Mouse (Mus musculus): ENCODE data around the gene Emp2.

DNA sequence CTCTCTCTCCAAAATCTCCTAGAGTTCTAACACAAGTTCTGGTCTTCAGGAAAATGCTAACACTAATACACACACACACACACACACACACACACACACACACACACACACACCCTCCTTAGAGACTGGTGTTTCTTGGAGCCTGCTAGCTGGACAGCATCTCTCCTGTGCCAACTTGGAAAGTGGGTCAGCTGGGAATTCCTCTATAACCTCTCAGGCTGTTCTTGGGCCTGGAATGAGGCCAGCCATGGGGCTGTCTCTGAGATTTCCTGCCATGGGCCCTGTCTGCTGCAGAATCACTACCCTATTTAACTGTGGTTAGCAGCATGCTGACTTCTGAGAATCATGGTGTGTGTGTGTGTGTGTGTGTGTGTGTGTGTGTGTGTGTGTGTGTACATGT, 41.2 kb upstream of the Emp2 start:
- no peak for TF ChIP-seq CTCF (conservative IDR thresholded peaks at IDR 0.05 in 1 of 2, IDR thresholded peaks at IDR 0.05 in 1 of 2; ENCODE audit: low read depth in 2 of 2, low read length in 2 of 2)
- TF ChIP-seq EP300 (IDR thresholded peaks at IDR 0.05; ENCODE audit: low read length), result no peak
- TF ChIP-seq POLR2A (IDR thresholded peaks at IDR 0.05; ENCODE audit: low read depth, low read length), result no peak
- no peak for TF ChIP-seq KAT2A (IDR thresholded peaks at IDR 0.05; ENCODE audit: insufficient replicate concordance, low read length)
- TF ChIP-seq NRF1 (IDR thresholded peaks at IDR 0.05; ENCODE audit: low read depth, low read length), result no peak
- TF ChIP-seq TBP (conservative IDR thresholded peaks at IDR 0.05; ENCODE audit: low read depth, low read length), result no peak
- TF ChIP-seq BHLHE40 (IDR thresholded peaks at IDR 0.05; ENCODE audit: low read depth, low read length), result no peak
- no peak for TF ChIP-seq GABPA (IDR thresholded peaks at IDR 0.05; ENCODE audit: insufficient replicate concordance, low read depth, low read length)
- TF ChIP-seq CHD2 (IDR thresholded peaks at IDR 0.05; ENCODE audit: low read length), result no peak
- no peak for TF ChIP-seq RCOR1 (conservative IDR thresholded peaks at IDR 0.05; ENCODE audit: low read depth, low read length)
- no peak for TF ChIP-seq MYC (IDR thresholded peaks at IDR 0.05; ENCODE audit: low read depth, low read length)
- no peak for TF ChIP-seq RAD21 (IDR thresholded peaks at IDR 0.05; ENCODE audit: low read depth, low read length)
